Mouse (Mus musculus): ENCODE measurements around the gene Armh3. TPM values are rescaled to one million over a fixed set of nuclear protein-coding genes. Genes with fewer than 3 reads are reported as not detected.

Gene Armh3
- total and polyA plus RNA-seq, 3 experiments = 13.9 to 14.6 (median 14.2) TPM

- H3K27ac ChIP-seq = no peak overlapping the region
- no peak overlapping the region for H3K9ac ChIP-seq (ENCODE audit: low read depth, low read length)
- no peak for TF ChIP-seq CTCF (IDR thresholded peaks at IDR 0.05)
- no peak for TF ChIP-seq POLR2A (IDR thresholded peaks at IDR 0.05; ENCODE audit: insufficient read depth, low read depth, low read length)
- TF ChIP-seq EP300 (IDR thresholded peaks at IDR 0.05; ENCODE audit: insufficient read depth, low read depth, low read length) = no peak
- no peaks in the 10 kb centered on the region for H3K27me3 ChIP-seq (ENCODE audit: control insufficient read depth, insufficient read depth, low read length)
- no peak for DNase-seq
- H3K36me3 ChIP-seq (ENCODE audit: control insufficient read depth, insufficient read depth, low read length) = no peaks in the 10 kb centered on the region
- no peaks in the 10 kb centered on the region for H3K79me2 ChIP-seq (replicated peaks; ENCODE audit: control insufficient read depth, insufficient read depth, low read length)
- WGBS = 89% methylated on average over 2 of the region's 2 CpGs
- no peak overlapping the region for H3K4me3 ChIP-seq
- peaks cover under 1% of the 10 kb centered on the region; the same call in 1 of the 2 replicates for H3K4me1 ChIP-seq (ENCODE audit: control insufficient read depth, insufficient read depth, low read length)
- intact Hi-C loops (cut with DNase I) = no loop called here
Measured at GRCm38 (mm10) chr19:45947764-45948163, 50.5 kb downstream of the Armh3 start.

DNA sequence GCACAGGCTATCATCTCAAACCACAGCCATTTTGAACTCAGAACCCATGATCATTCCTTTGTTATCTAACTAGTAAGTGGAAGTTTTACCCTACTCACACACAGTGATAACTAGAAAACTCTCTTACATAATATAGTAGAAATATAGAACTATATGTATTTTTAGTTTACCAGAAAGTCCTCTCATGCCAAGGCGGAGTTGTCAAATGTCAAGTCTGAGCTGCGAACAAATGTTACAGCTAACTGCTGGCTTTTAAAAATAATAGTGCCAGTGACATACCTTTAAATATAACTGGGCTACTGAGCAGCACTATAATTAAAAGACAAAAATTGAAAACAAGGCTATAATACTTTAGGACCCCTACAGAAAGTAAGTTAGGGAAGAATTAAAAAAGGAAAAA, 51.0 kb downstream of the Armh3 start:
- intact Hi-C loops (cut with DNase I) = no loop called here
- WGBS = 97% methylated on average over 2 of the region's 2 CpGs
- Histone ChIP-seq H3K36me3 (ENCODE audit: control insufficient read depth, insufficient read depth, low read length) (no peaks in the 10 kb centered on the region), H3K4me1 (ENCODE audit: control insufficient read depth, insufficient read depth, low read length) (peaks cover 1% of the 10 kb centered on the region; the same call in 1 of the 2 replicates), H3K79me2 (replicated peaks; ENCODE audit: control insufficient read depth, insufficient read depth, low read length) (no peaks in the 10 kb centered on the region), H3K27ac (no peak overlapping the region), H3K27me3 (ENCODE audit: control insufficient read depth, insufficient read depth, low read length) (no peaks in the 10 kb centered on the region), H3K9ac (ENCODE audit: low read depth, low read length) (no peak overlapping the region), H3K4me3 (no peak overlapping the region)
- TF ChIP-seq CTCF (IDR thresholded peaks at IDR 0.05) = no peak
- TF ChIP-seq EP300 (IDR thresholded peaks at IDR 0.05; ENCODE audit: insufficient read depth, low read depth, low read length) = no peak
- TF ChIP-seq POLR2A (IDR thresholded peaks at IDR 0.05; ENCODE audit: insufficient read depth, low read depth, low read length) = no peak
- no peak for DNase-seq

DNA sequence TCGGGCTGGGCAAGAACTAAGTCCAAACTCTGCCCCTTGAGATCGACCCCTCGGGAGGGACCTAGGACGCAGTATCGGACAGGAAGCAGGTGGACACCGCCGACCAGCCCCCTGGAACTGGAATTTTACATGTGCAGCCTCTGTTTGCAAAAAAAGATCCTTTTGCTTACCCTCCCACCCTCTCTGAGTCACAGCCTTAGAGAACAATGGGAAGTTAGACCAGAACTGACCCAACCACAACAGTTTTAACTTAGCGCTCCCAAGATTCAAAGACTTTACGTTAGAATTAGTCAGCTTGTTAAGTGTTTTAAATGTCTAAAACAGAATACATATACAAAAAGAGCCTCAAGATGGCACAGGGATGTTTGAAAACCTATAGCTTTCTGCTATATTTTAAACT, 51.7 kb downstream of the Armh3 start:
- Histone ChIP-seq H3K36me3 (ENCODE audit: control insufficient read depth, insufficient read depth, low read length) (no peaks in the 10 kb centered on the region), H3K27ac (no peak overlapping the region), H3K9ac (ENCODE audit: low read depth, low read length) (no peak overlapping the region), H3K4me3 (no peak overlapping the region), H3K27me3 (ENCODE audit: control insufficient read depth, insufficient read depth, low read length) (no peaks in the 10 kb centered on the region), H3K79me2 (replicated peaks; ENCODE audit: control insufficient read depth, insufficient read depth, low read length) (no peaks in the 10 kb centered on the region), H3K4me1 (ENCODE audit: control insufficient read depth, insufficient read depth, low read length) (peaks cover 1% of the 10 kb centered on the region; the same call in 1 of the 2 replicates)
- DNase-seq = no peak
- TF ChIP-seq EP300 (IDR thresholded peaks at IDR 0.05; ENCODE audit: insufficient read depth, low read depth, low read length) = no peak
- WGBS = 74% methylated on average over 9 of the region's 9 CpGs
- intact Hi-C loops (cut with DNase I) = no loop called here

- Histone ChIP-seq H3K4me1 (ENCODE audit: control insufficient read depth, insufficient read depth, low read length) (peaks cover 1% of the 10 kb centered on the region; the same call in 1 of the 2 replicates), H3K4me3 (no peak overlapping the region), H3K27ac (no peak overlapping the region), H3K27me3 (ENCODE audit: control insufficient read depth, insufficient read depth, low read length) (no peaks in the 10 kb centered on the region), H3K9ac (ENCODE audit: low read depth, low read length) (no peak overlapping the region), H3K36me3 (ENCODE audit: control insufficient read depth, insufficient read depth, low read length) (no peaks in the 10 kb centered on the region), H3K79me2 (replicated peaks; ENCODE audit: control insufficient read depth, insufficient read depth, low read length) (no peaks in the 10 kb centered on the region)
- no peak for DNase-seq
- TF ChIP-seq POLR2A (IDR thresholded peaks at IDR 0.05; ENCODE audit: insufficient read depth, low read depth, low read length) = no peak
- TF ChIP-seq EP300 (IDR thresholded peaks at IDR 0.05; ENCODE audit: insufficient read depth, low read depth, low read length) = no peak
- no peak for TF ChIP-seq CTCF (IDR thresholded peaks at IDR 0.05)
- 97% methylated on average over 2 of the region's 2 CpGs for WGBS
- intact Hi-C loops (cut with DNase I) = no loop called here
Measured at GRCm38 (mm10) chr19:45945986-45946385, 52.3 kb downstream of the Armh3 start.

- peaks cover 1% of the 10 kb centered on the region; the same call in 1 of the 2 replicates for H3K4me1 ChIP-seq (ENCODE audit: control insufficient read depth, insufficient read depth, low read length)
- 78% methylated on average over 4 of the region's 4 CpGs for WGBS
- no peak overlapping the region for H3K9ac ChIP-seq (ENCODE audit: low read depth, low read length)
- H3K27me3 ChIP-seq (ENCODE audit: control insufficient read depth, insufficient read depth, low read length) = no peaks in the 10 kb centered on the region
- H3K79me2 ChIP-seq (replicated peaks; ENCODE audit: control insufficient read depth, insufficient read depth, low read length) = no peaks in the 10 kb centered on the region
- no peaks in the 10 kb centered on the region; the same call in 1 of the 2 replicates for H3K36me3 ChIP-seq (ENCODE audit: control insufficient read depth, insufficient read depth, low read length)
- TF ChIP-seq EP300 (IDR thresholded peaks at IDR 0.05; ENCODE audit: insufficient read depth, low read depth, low read length) (no peak), POLR2A (IDR thresholded peaks at IDR 0.05; ENCODE audit: insufficient read depth, low read depth, low read length) (no peak), CTCF (IDR thresholded peaks at IDR 0.05) (no peak)
- DNase-seq = no peak
- intact Hi-C loops (cut with DNase I) = no loop called here
- H3K27ac ChIP-seq = no peak overlapping the region
- H3K4me3 ChIP-seq = no peak overlapping the region
Measured at GRCm38 (mm10) chr19:45943758-45944157, 54.5 kb downstream of the Armh3 start.

DNA sequence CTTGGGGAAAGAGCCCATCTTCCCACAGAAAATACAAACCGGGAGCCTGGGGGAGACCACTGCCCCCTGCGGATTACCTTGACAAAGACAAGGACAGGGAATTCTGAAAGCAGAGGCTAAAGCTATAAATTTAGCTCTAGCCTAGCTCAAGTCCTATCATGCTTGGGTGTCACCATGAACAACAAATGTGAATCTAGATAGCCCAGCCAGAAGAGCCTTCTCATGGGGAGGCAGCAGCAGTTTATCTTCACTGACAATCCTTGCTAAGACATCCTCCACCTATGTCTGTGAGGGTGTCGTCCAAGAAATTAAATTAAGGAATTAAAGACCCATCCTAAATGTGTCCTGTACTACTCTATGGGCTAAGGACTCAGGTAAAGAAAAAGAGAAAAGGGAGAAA, 60.2 kb downstream of the Armh3 start:
- Histone ChIP-seq H3K4me1 (ENCODE audit: control insufficient read depth, insufficient read depth, low read length) (peaks cover 1% of the 10 kb centered on the region; the same call in 1 of the 2 replicates), H3K36me3 (ENCODE audit: control insufficient read depth, insufficient read depth, low read length) (no peaks in the 10 kb centered on the region; the same call in 1 of the 2 replicates), H3K4me3 (no peak overlapping the region), H3K27me3 (ENCODE audit: control insufficient read depth, insufficient read depth, low read length) (no peaks in the 10 kb centered on the region), H3K27ac (no peak overlapping the region), H3K79me2 (replicated peaks; ENCODE audit: control insufficient read depth, insufficient read depth, low read length) (no peaks in the 10 kb centered on the region), H3K9ac (ENCODE audit: low read depth, low read length) (no peak overlapping the region)
- TF ChIP-seq EP300 (IDR thresholded peaks at IDR 0.05; ENCODE audit: insufficient read depth, low read depth, low read length) = no peak
- DNase-seq = no peak
- WGBS = 54% methylated on average over 3 of the region's 3 CpGs
- intact Hi-C loops (cut with DNase I) = no loop called here
